Mouse (Mus musculus) lung, adult 2 months (tissue): Measurements from ENCODE around the gene Cacna2d4.

Experiments
- CTCF ChIP-seq: fragments of 200-500 bp; IDR thresholded peaks from 2 replicates; pipeline ENCODE4 v1.5.1; 2011; ENCODE audit warnings: mild to moderate bottlenecking, low read length, control low read depth; ENCODE audit not compliant: insufficient read depth
- POLR2A ChIP-seq: fragments of 200-500 bp; IDR thresholded peaks from 2 replicates; pipeline ENCODE4 v1.6.1; 2011; ENCODE audit warnings: low read depth, mild to moderate bottlenecking, control low read depth, low read length, borderline replicate concordance; ENCODE audit errors: extremely low read depth

GRCm38 (mm10) chr6:119301310-119301709 lies 65.0 kb downstream of the Cacna2d4 start:
- no peak for TF ChIP-seq POLR2A
- TF ChIP-seq CTCF: no peak
